Mouse (Mus musculus) forebrain, embryonic 10.5 days (tissue): Measurements from ENCODE around the gene 1500015O10Rik. TPM values are rescaled to one million over a fixed set of nuclear protein-coding genes. Genes with fewer than 3 reads are reported as not detected.

Source experiments
- DNase-seq: peaks from one replicate; pipeline ENCODE4 v3.0.0-alpha.2; 2017; ENCODE audit warnings: low spot score; ENCODE audit errors: extremely low spot score
- H3K27ac ChIP-seq: fragments of 300-500 bp; sonication (generic); 2 replicates; pipeline ENCODE4 v1.5.1; 2016; ENCODE audit warnings: mild to moderate bottlenecking
- H3K27me3 ChIP-seq: fragments of 300-500 bp; sonication (generic); 2 replicates; pipeline ENCODE4 v1.6.1; 2016; ENCODE audit warnings: mild to moderate bottlenecking; ENCODE audit not compliant: poor library complexity, severe bottlenecking
- H3K36me3 ChIP-seq: fragments of 300-500 bp; sonication (generic); replicated peaks from 2 replicates; pipeline ENCODE4 v1.6.1; 2016; ENCODE audit warnings: mild to moderate bottlenecking, moderate library complexity
- H3K4me1 ChIP-seq: fragments of 300-500 bp; sonication (generic); 2 replicates; pipeline ENCODE4 v1.6.1; 2016
- H3K4me3 ChIP-seq: fragments of 300-500 bp; sonication (generic); 2 replicates; pipeline ENCODE4 v1.5.1; 2016; ENCODE audit warnings: mild to moderate bottlenecking, moderate library complexity
- H3K9me3 ChIP-seq: fragments of 300-500 bp; sonication (generic); 2 replicates; pipeline ENCODE4 v1.6.1; 2016; ENCODE audit warnings: mild to moderate bottlenecking, moderate library complexity
- WGBS: fragments of 180-500 bp; shearing (Covaris S2); methylation state at CpG from one replicate; pipeline ENCODE4 v1.1.7; 2016; 5-methylcytosine and 5-hydroxymethylcytosine counted together
- polyA plus RNA-seq: library from polyadenylated mRNA; unstranded; fragments of >200 nt; fragmentation: Nextera tagmentation; extraction: Ambion mirVana; gene quantifications from 2 replicates; pipeline ENCODE4 v1.2.1, GENCODE M21; 2016

1500015O10Rik gene
- polyA plus RNA-seq, 1 experiment from 2014 or later: 0.26 TPM

- H3K27ac ChIP-seq: no peak overlapping the region
- no peak overlapping the region for H3K4me3 ChIP-seq
- no peaks in the 10 kb centered on the region for H3K36me3 ChIP-seq
- no peaks in the 10 kb centered on the region for H3K27me3 ChIP-seq
- H3K4me1 ChIP-seq: no peaks in the 10 kb centered on the region
- DNase-seq: no peak
- no peaks in the 10 kb centered on the region for H3K9me3 ChIP-seq
- WGBS: 91% methylated on average over 10 of the region's 10 CpGs
Measured at GRCm38 (mm10) chr1:43738519-43738894, 8.1 kb downstream of the 1500015O10Rik start.

- no peak overlapping the region for H3K27ac ChIP-seq
- H3K36me3 ChIP-seq: peaks cover 78% of the 10 kb centered on the region
- no peak overlapping the region for H3K4me3 ChIP-seq
- H3K4me1 ChIP-seq: no peaks in the 10 kb centered on the region
- no peaks in the 10 kb centered on the region for H3K9me3 ChIP-seq
- no peaks in the 10 kb centered on the region for H3K27me3 ChIP-seq
- WGBS: 87% methylated on average over 8 of the region's 8 CpGs
- no peak for DNase-seq
Measured at GRCm38 (mm10) chr1:43754448-43755312, 24.3 kb downstream of the 1500015O10Rik start.

- H3K36me3 ChIP-seq: peaks cover 75% of the 10 kb centered on the region
- no peak overlapping the region for H3K4me3 ChIP-seq
- DNase-seq: no peak
- no peaks in the 10 kb centered on the region for H3K27me3 ChIP-seq
- no peaks in the 10 kb centered on the region for H3K4me1 ChIP-seq
- H3K9me3 ChIP-seq: no peaks in the 10 kb centered on the region
- H3K27ac ChIP-seq: no peak overlapping the region
Measured at GRCm38 (mm10) chr1:43760085-43760484, 29.7 kb downstream of the 1500015O10Rik start.

GRCm38 (mm10) chr1:43764481-43764880 lies 34.1 kb downstream of the 1500015O10Rik start:
- no peak overlapping the region for H3K27ac ChIP-seq
- H3K36me3 ChIP-seq: peaks cover 61% of the 10 kb centered on the region
- no peak overlapping the region for H3K4me3 ChIP-seq
- no peak for DNase-seq
- H3K9me3 ChIP-seq: no peaks in the 10 kb centered on the region
- H3K27me3 ChIP-seq: no peaks in the 10 kb centered on the region
- 93% methylated on average over 2 of the region's 2 CpGs for WGBS
- H3K4me1 ChIP-seq: no peaks in the 10 kb centered on the region

- peaks cover 73% of the 10 kb centered on the region for H3K36me3 ChIP-seq
- WGBS: 90% methylated on average over 2 of the region's 2 CpGs
Measured at GRCm38 (mm10) chr1:43766328-43766727, 35.9 kb downstream of the 1500015O10Rik start.

GRCm38 (mm10) chr1:43768385-43768990 lies 38.1 kb downstream of the 1500015O10Rik start:
- Histone ChIP-seq H3K4me1 (no peaks in the 10 kb centered on the region), H3K9me3 (no peaks in the 10 kb centered on the region; the same call in 1 of the 2 replicates), H3K27me3 (no peaks in the 10 kb centered on the region), H3K4me3 (no peak overlapping the region), H3K27ac (no peak overlapping the region), H3K36me3 (peaks cover 73% of the 10 kb centered on the region)
- 84% methylated on average over 4 of the region's 4 CpGs for WGBS
- DNase-seq: no peak

More at GRCm38 (mm10) chr1:43766328-43766727, 35.9 kb downstream of the 1500015O10Rik start:
- Histone ChIP-seq H3K27ac (no peak overlapping the region), H3K27me3 (no peaks in the 10 kb centered on the region), H3K9me3 (no peaks in the 10 kb centered on the region), H3K4me1 (no peaks in the 10 kb centered on the region), H3K4me3 (no peak overlapping the region)
- DNase-seq: no peak

GRCm38 (mm10) chr1:43769348-43769747 lies 38.9 kb downstream of the 1500015O10Rik start:
- WGBS: 86% methylated on average over 1 of the region's 1 CpGs

GRCm38 (mm10) chr1:43770032-43770431 lies 39.6 kb downstream of the 1500015O10Rik start:
- Histone ChIP-seq H3K9me3 (no peaks in the 10 kb centered on the region; the same call in 1 of the 2 replicates), H3K27me3 (no peaks in the 10 kb centered on the region), H3K36me3 (peaks cover 72% of the 10 kb centered on the region), H3K27ac (no peak overlapping the region), H3K4me1 (no peaks in the 10 kb centered on the region), H3K4me3 (no peak overlapping the region)
- 89% methylated on average over 3 of the region's 3 CpGs for WGBS
- no peak for DNase-seq

More at GRCm38 (mm10) chr1:43769348-43769747, 38.9 kb downstream of the 1500015O10Rik start:
- no peaks in the 10 kb centered on the region for H3K4me1 ChIP-seq
- no peak for DNase-seq
- H3K4me3 ChIP-seq: no peak overlapping the region
- H3K36me3 ChIP-seq: peaks cover 74% of the 10 kb centered on the region
- no peak overlapping the region for H3K27ac ChIP-seq
- H3K27me3 ChIP-seq: no peaks in the 10 kb centered on the region
- H3K9me3 ChIP-seq: no peaks in the 10 kb centered on the region; the same call in 1 of the 2 replicates

- Histone ChIP-seq H3K27me3 (no peaks in the 10 kb centered on the region), H3K4me1 (no peaks in the 10 kb centered on the region), H3K36me3 (peaks cover 77% of the 10 kb centered on the region), H3K27ac (no peak overlapping the region), H3K9me3 (no peaks in the 10 kb centered on the region; the same call in 1 of the 2 replicates), H3K4me3 (no peak overlapping the region)
- DNase-seq: no peak
- 94% methylated on average over 3 of the region's 3 CpGs for whole genome bisulfite sequencing
Measured at GRCm38 (mm10) chr1:43772694-43773093, 42.3 kb downstream of the 1500015O10Rik start.

- Histone ChIP-seq H3K27me3 (no peaks in the 10 kb centered on the region), H3K4me1 (no peaks in the 10 kb centered on the region), H3K36me3 (peaks cover 78% of the 10 kb centered on the region), H3K9me3 (peaks cover 4% of the 10 kb centered on the region; the same call in 1 of the 2 replicates), H3K4me3 (no peak overlapping the region), H3K27ac (no peak overlapping the region)
- no peak for DNase-seq
- WGBS: 96% methylated on average over 4 of the region's 4 CpGs
Measured at GRCm38 (mm10) chr1:43774126-43774525, 43.7 kb downstream of the 1500015O10Rik start.

GRCm38 (mm10) chr1:43776106-43776505 lies 45.7 kb downstream of the 1500015O10Rik start:
- 93% methylated on average over 3 of the region's 3 CpGs for WGBS
- DNase-seq: no peak
- Histone ChIP-seq H3K27me3 (no peaks in the 10 kb centered on the region), H3K4me3 (no peak overlapping the region), H3K27ac (no peak overlapping the region), H3K4me1 (no peaks in the 10 kb centered on the region), H3K36me3 (peaks cover 67% of the 10 kb centered on the region), H3K9me3 (peaks cover 4% of the 10 kb centered on the region; the same call in 1 of the 2 replicates)

GRCm38 (mm10) chr1:43781195-43781594 lies 50.8 kb downstream of the 1500015O10Rik start:
- Histone ChIP-seq H3K36me3 (peaks cover 41% of the 10 kb centered on the region), H3K27ac (no peak overlapping the region), H3K4me1 (no peaks in the 10 kb centered on the region), H3K9me3 (peaks cover 4% of the 10 kb centered on the region; the same call in 1 of the 2 replicates), H3K4me3 (no peak overlapping the region), H3K27me3 (no peaks in the 10 kb centered on the region)
- no peak for DNase-seq
- WGBS: 83% methylated on average over 2 of the region's 2 CpGs

GRCm38 (mm10) chr1:43781672-43782071 lies 51.3 kb downstream of the 1500015O10Rik start:
- DNase-seq: no peak
- peaks cover 4% of the 10 kb centered on the region; the same call in 1 of the 2 replicates for H3K9me3 ChIP-seq
- no peaks in the 10 kb centered on the region for H3K27me3 ChIP-seq
- no peak overlapping the region for H3K4me3 ChIP-seq
- peaks cover 41% of the 10 kb centered on the region for H3K36me3 ChIP-seq
- H3K27ac ChIP-seq: no peak overlapping the region
- 94% methylated on average over 3 of the region's 3 CpGs for WGBS
- no peaks in the 10 kb centered on the region for H3K4me1 ChIP-seq
